Comparison of ENCODE assay signal across 32 mouse cellular contexts in the genomic region with DNA sequence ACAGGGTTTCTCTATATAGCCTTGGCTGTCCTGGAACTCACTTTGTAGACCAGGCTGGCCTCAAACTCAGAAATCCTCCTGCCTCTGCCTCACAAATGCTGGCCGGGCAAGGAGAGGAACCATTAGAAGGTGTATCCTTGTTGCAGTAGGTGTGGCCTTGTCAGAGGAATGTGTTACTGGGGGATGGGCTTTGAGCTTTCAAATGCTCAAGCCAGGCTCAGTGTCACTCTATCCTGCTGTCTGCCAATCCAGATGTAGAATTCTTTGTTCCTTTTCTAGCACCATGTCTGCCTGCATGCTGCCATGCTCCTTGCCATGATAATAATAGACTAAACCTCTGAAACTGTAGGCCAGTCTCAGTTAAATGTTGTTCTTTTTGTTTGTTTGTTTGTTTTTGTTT.
"Had no signal": no experiment of that assay in that cellular context is flagged by ENCODE, and none has a peak within 500 bp of the region (broad histone marks: within the 10 kb centered on the region; RNA-seq: fewer than 3 reads in every experiment).

No protein-coding gene starts in this region.

- H3K4me3 ChIP-seq: heart, embryonic 13.5 days; heart, embryonic 15.5 days; hindbrain, embryonic 10.5 days; hindbrain, embryonic 12.5 days; hindbrain, embryonic 13.5 days; hindbrain, embryonic 15.5 days; intestine, embryonic 15.5 days; kidney, embryonic 15.5 days; layer of hippocampus, adult 2 months; left cerebral cortex, adult 2 months had no signal

- H3K27ac ChIP-seq: heart, embryonic 13.5 days; heart, embryonic 15.5 days; hindbrain, embryonic 10.5 days; hindbrain, embryonic 12.5 days; hindbrain, embryonic 13.5 days; hindbrain, embryonic 14.5 days; hindbrain, embryonic 15.5 days; hindbrain, postnatal 0 days; intestine, embryonic 15.5 days; kidney, embryonic 15.5 days; kidney, postnatal 0 days; layer of hippocampus, adult 2 months; left cerebral cortex, adult 2 months had no signal

- DNase-seq: heart, postnatal 10 days; heart, postnatal 14 days; heart, postnatal 4 days; kidney, adult 11 months; kidney, adult 18-20 months; kidney, adult 2 months; kidney, adult 8-10 months; kidney, adult 9 months; kidney, postnatal 10 days; kidney, postnatal 14 days; kidney, postnatal 25 days; kidney, postnatal 36 days; kidney, postnatal 4 days; layer of hippocampus, adult 9-11 months; layer of hippocampus, postnatal 36 days had no signal

- H3K27me3 ChIP-seq: heart, embryonic 13.5 days; heart, embryonic 15.5 days; hindbrain, embryonic 12.5 days; hindbrain, embryonic 13.5 days; hindbrain, embryonic 15.5 days; intestine, embryonic 15.5 days; kidney, embryonic 15.5 days had no signal

- H3K9me3 ChIP-seq: heart, embryonic 15.5 days; hindbrain, embryonic 15.5 days; intestine, embryonic 15.5 days had no signal

- ATAC-seq: hindbrain, embryonic 16.5 days; hindbrain, postnatal 0 days; inflammation-experienced regulatory T-cells, adult 6 months; intestine, embryonic 15.5 days; intestine, embryonic 16.5 days; intestine, postnatal 0 days had no signal
